Mouse (Mus musculus) lung, embryonic 16.5 days (tissue): ENCODE data around the gene Fam19a5. TPM values are rescaled to one million over a fixed set of nuclear protein-coding genes. Genes with fewer than 3 reads are reported as not detected.
A peak's percentile ranks its signal among the peaks of the same experiment; 100 is the strongest.

ENCODE experiments used
- ATAC-seq: fragments of 200-750 bp; cut with Nextera tagmentation; 2 replicates; pipeline ENCODE4 v1.8.0; 2017; ENCODE audit warnings: low read depth, mild to moderate bottlenecking, moderate library complexity
- H3K27ac ChIP-seq: fragments of 300-500 bp; sonication (generic); 2 replicates; pipeline ENCODE4 v1.5.1; 2014; ENCODE audit warnings: mild to moderate bottlenecking, control low read depth, low read length
- H3K27me3 ChIP-seq: fragments of 300-500 bp; sonication (generic); 2 replicates; pipeline ENCODE4 v1.6.1; 2014; ENCODE audit warnings: low read depth, low read length, mixed read lengths; ENCODE audit not compliant: control insufficient read depth, insufficient read depth
- H3K36me3 ChIP-seq: fragments of 300-500 bp; sonication (generic); 2 replicates; pipeline ENCODE4 v1.6.1; 2014; ENCODE audit warnings: low read length; ENCODE audit not compliant: control insufficient read depth, insufficient read depth
- H3K4me1 ChIP-seq: fragments of 300-500 bp; sonication (generic); replicated peaks from 2 replicates; pipeline ENCODE4 v1.6.1; 2014; ENCODE audit warnings: low read length, mixed read lengths; ENCODE audit not compliant: control insufficient read depth, insufficient read depth
- H3K4me2 ChIP-seq: fragments of 300-500 bp; sonication (generic); 2 replicates; pipeline ENCODE4 v1.6.1; 2014; ENCODE audit warnings: low read depth, low read length, control low read depth
- H3K4me3 ChIP-seq: fragments of 300-500 bp; sonication (generic); 2 replicates; pipeline ENCODE4 v1.5.1; 2014; ENCODE audit warnings: mild to moderate bottlenecking, low read length, control low read depth
- H3K9ac ChIP-seq: fragments of 300-500 bp; sonication (generic); 2 replicates; pipeline ENCODE4 v1.6.1; 2014; ENCODE audit warnings: low read length, control low read depth
- H3K9me3 ChIP-seq: fragments of 300-500 bp; sonication (generic); 2 replicates; pipeline ENCODE4 v1.6.1; 2016; ENCODE audit warnings: low read length; ENCODE audit not compliant: control insufficient read depth
- WGBS: fragments of 180-500 bp; shearing (Covaris S2); extraction: QIAGEN DNeasy Blood & Tissue Kit; methylation state at CpG from one replicate; pipeline ENCODE4 v1.1.7; 2014; 5-methylcytosine and 5-hydroxymethylcytosine counted together
- polyA plus RNA-seq: library from polyadenylated mRNA; unstranded; fragments of >200 nt; fragmentation: Nextera tagmentation; extraction: Ambion mirVana; gene quantifications from 2 replicates; pipeline ENCODE4 v1.2.1, GENCODE M21; 2015

The Fam19a5 gene
- 0.69 and 0.74 TPM in 2 replicates for polyA plus RNA-seq

GRCm38 (mm10) chr15:87543599-87544338 is at the start of gene Fam19a5:
Gene Fam19a5 (plus strand): TSS chr15:87544299.
- Histone ChIP-seq H3K9me3 (no peaks in the 10 kb centered on the region), H3K27ac (no peak within 1 kb of the TSS), H3K36me3 (no peaks in the 10 kb centered on the region), H3K27me3 (peaks cover 69% of the 10 kb centered on the region), H3K4me2 (peak within 1 kb of the TSS; percentile 73), H3K9ac (no peak within 1 kb of the TSS), H3K4me1 (peaks cover 3% of the 10 kb centered on the region; the same call in 1 of the 2 replicates), H3K4me3 (peak within 1 kb of the TSS; percentile 47)
- ATAC-seq: peak; percentile 53; the same call in 1 of the 2 replicates
- WGBS: 3% methylated on average over 21 of the region's 67 CpGs

- no peak for ATAC-seq
- Histone ChIP-seq H3K27me3 (no peaks in the 10 kb centered on the region), H3K4me3 (no peak overlapping the region), H3K4me1 (no peaks in the 10 kb centered on the region), H3K4me2 (no peak overlapping the region), H3K36me3 (no peaks in the 10 kb centered on the region), H3K9me3 (no peaks in the 10 kb centered on the region; the same call in 1 of the 2 replicates), H3K9ac (no peak overlapping the region), H3K27ac (no peak overlapping the region)
- 65% methylated on average over 3 of the region's 3 CpGs for WGBS
Measured at GRCm38 (mm10) chr15:87501737-87502136, 42.4 kb upstream of the Fam19a5 start.

GRCm38 (mm10) chr15:87507349-87507748 is 36.8 kb upstream of the Fam19a5 start:
- H3K9ac ChIP-seq: no peak overlapping the region
- no peaks in the 10 kb centered on the region for H3K27me3 ChIP-seq
- H3K36me3 ChIP-seq: no peaks in the 10 kb centered on the region
- no peaks in the 10 kb centered on the region for H3K4me1 ChIP-seq
- no peak overlapping the region for H3K4me3 ChIP-seq
- H3K4me2 ChIP-seq: no peak overlapping the region
- ATAC-seq: no peak
- no peak overlapping the region for H3K27ac ChIP-seq
- 50% methylated on average over 3 of the region's 3 CpGs for WGBS
- H3K9me3 ChIP-seq: no peaks in the 10 kb centered on the region

- no peak overlapping the region for H3K27ac ChIP-seq
- no peak for ATAC-seq
- H3K36me3 ChIP-seq: no peaks in the 10 kb centered on the region
- H3K4me1 ChIP-seq: no peaks in the 10 kb centered on the region
- H3K4me3 ChIP-seq: no peak overlapping the region
- no peaks in the 10 kb centered on the region for H3K9me3 ChIP-seq
- no peaks in the 10 kb centered on the region for H3K27me3 ChIP-seq
- H3K9ac ChIP-seq: no peak overlapping the region
- no peak overlapping the region for H3K4me2 ChIP-seq
- WGBS: 88% methylated on average over 4 of the region's 4 CpGs
Measured at GRCm38 (mm10) chr15:87510886-87511285, 33.2 kb upstream of the Fam19a5 start.

- Histone ChIP-seq H3K4me1 (no peaks in the 10 kb centered on the region), H3K4me3 (no peak overlapping the region), H3K4me2 (no peak overlapping the region), H3K36me3 (no peaks in the 10 kb centered on the region), H3K27ac (no peak overlapping the region), H3K27me3 (no peaks in the 10 kb centered on the region), H3K9ac (no peak overlapping the region), H3K9me3 (no peaks in the 10 kb centered on the region)
- ATAC-seq: no peak
Measured at GRCm38 (mm10) chr15:87518161-87518560, 25.9 kb upstream of the Fam19a5 start.

GRCm38 (mm10) chr15:87529271-87529670 is 14.8 kb upstream of the Fam19a5 start:
- ATAC-seq: no peak
- Histone ChIP-seq H3K27ac (no peak overlapping the region), H3K4me2 (no peak overlapping the region), H3K4me3 (no peak overlapping the region), H3K36me3 (no peaks in the 10 kb centered on the region), H3K4me1 (no peaks in the 10 kb centered on the region), H3K9ac (no peak overlapping the region), H3K27me3 (no peaks in the 10 kb centered on the region), H3K9me3 (no peaks in the 10 kb centered on the region)
- 64% methylated on average over 4 of the region's 4 CpGs for WGBS

- no peak overlapping the region for H3K27ac ChIP-seq
- no peaks in the 10 kb centered on the region for H3K9me3 ChIP-seq
- H3K4me3 ChIP-seq: no peak overlapping the region
- H3K36me3 ChIP-seq: no peaks in the 10 kb centered on the region
- no peak overlapping the region for H3K4me2 ChIP-seq
- H3K4me1 ChIP-seq: peaks cover 3% of the 10 kb centered on the region; the same call in 1 of the 2 replicates
- H3K9ac ChIP-seq: no peak overlapping the region
- peaks cover 47% of the 10 kb centered on the region for H3K27me3 ChIP-seq
- ATAC-seq: no peak
- WGBS: 30% methylated on average over 1 of the region's 1 CpGs
Measured at GRCm38 (mm10) chr15:87541656-87542055, 2.4 kb upstream of the Fam19a5 start.

- peak; percentile 84 for ATAC-seq
- peak overlapping the region; percentile 73 for H3K4me2 ChIP-seq
- no peaks in the 10 kb centered on the region for H3K36me3 ChIP-seq
- peak overlapping the region; percentile 47 for H3K4me3 ChIP-seq
- H3K9ac ChIP-seq: no peak overlapping the region
- peaks cover 74% of the 10 kb centered on the region for H3K27me3 ChIP-seq
- H3K4me1 ChIP-seq: peaks cover 3% of the 10 kb centered on the region; the same call in 1 of the 2 replicates
- H3K27ac ChIP-seq: no peak overlapping the region
- H3K9me3 ChIP-seq: no peaks in the 10 kb centered on the region
- WGBS: under 1% methylated on average over 67 of the region's 84 CpGs
Measured at GRCm38 (mm10) chr15:87544401-87545129, 466 bp downstream of the Fam19a5 start.

- no peaks in the 10 kb centered on the region for H3K36me3 ChIP-seq
- peak overlapping the region; percentile 73 for H3K4me2 ChIP-seq
- 12% methylated on average over 18 of the region's 18 CpGs for WGBS
- no peak overlapping the region for H3K9ac ChIP-seq
- ATAC-seq: no peak
- no peak overlapping the region for H3K27ac ChIP-seq
- peaks cover 3% of the 10 kb centered on the region; the same call in 1 of the 2 replicates for H3K4me1 ChIP-seq
- H3K4me3 ChIP-seq: peak overlapping the region; percentile 47
- H3K9me3 ChIP-seq: no peaks in the 10 kb centered on the region
- peaks cover 74% of the 10 kb centered on the region for H3K27me3 ChIP-seq
Measured at GRCm38 (mm10) chr15:87545130-87545642, 1.1 kb downstream of the Fam19a5 start.
